ENCODE assay signal across 12 mouse cellular contexts in the genomic region with DNA sequence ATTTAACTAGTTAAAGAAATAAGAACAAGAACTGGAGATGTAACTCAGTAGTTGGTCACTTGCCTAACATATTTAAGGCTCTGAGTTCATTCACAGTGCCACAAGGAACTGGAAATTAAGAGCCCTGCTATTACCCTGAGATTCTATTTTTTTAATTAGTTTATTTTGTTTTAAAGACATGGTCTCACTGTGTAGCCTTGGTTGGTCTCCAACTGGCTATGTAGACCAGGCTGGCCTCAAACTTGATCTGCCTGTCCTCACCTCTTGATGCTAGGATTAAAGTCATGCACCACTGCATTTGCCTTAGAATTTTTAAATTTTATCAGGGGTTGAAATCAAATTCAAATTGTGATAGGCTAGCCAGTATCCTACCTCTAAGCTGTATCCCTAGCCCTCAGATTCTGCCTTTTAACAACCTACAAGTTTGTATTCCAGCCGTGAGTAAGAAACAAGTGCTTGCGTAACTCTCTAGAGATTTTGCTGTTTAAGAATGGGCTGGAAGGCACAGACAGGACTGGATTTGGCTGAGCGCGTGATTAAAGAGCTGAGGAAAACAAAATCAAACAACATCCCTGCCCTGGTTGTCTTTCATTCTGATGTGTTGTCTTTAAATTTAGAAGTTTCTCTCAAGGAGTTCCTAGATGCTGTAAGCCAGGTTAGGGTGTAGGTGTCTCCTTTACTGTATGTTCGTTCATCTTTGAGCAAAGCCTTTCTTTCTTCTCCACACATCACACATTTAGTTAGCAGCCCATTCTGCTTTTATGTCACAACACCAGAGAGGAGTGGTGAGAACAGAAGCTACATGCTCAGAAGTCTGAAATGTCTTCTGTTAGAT. TPM values are rescaled to one million over a fixed set of nuclear protein-coding genes. Genes with fewer than 3 reads are reported as not detected.
DNase-seq lines count a peak whose midpoint lies in the region; ATAC-seq and TF ChIP-seq lines count a peak whose summit lies in the region.
"Not testable (repeated sequence)": the region's sequence is repeated elsewhere in the genome, so short reads cannot be mapped to it uniquely, and the experiment has no call there.
"Had no signal": no experiment of that assay in that cellular context is flagged by ENCODE, and none has a peak within 500 bp of the region (broad histone marks: within the 10 kb centered on the region; RNA-seq: fewer than 3 reads in every experiment).

No protein-coding gene starts in this region.

- WGBS in embryonic facial prominence, embryonic 15.5 days = 76% methylated on average over 5 of the region's 5 CpGs
- 80% methylated on average over 5 of the region's 5 CpGs for WGBS in heart, embryonic 10.5 days
- 82% methylated on average over 5 of the region's 5 CpGs for WGBS in intestine, embryonic 15.5 days
- WGBS in kidney, embryonic 16.5 days = 81% methylated on average over 5 of the region's 5 CpGs
- WGBS in liver, embryonic 13.5 days (ENCODE audit: insufficient replicate concordance) = 67% methylated on average over 5 of the region's 5 CpGs
- WGBS in midbrain, embryonic 11.5 days = 84% methylated on average over 5 of the region's 5 CpGs
- 81% methylated on average over 5 of the region's 5 CpGs for WGBS in stomach, postnatal 0 days

- H3K4me2 ChIP-seq in embryonic facial prominence, embryonic 15.5 days (replicated peaks); intestine, embryonic 15.5 days (replicated peaks); kidney, embryonic 16.5 days (replicated peaks; ENCODE audit: low read depth, low read length); liver, embryonic 13.5 days; midbrain, embryonic 11.5 days; stomach, postnatal 0 days (replicated peaks; ENCODE audit: low read depth): not testable (repeated sequence)

- peak; percentile 17; the same call in 1 of the 2 replicates for ATAC-seq in embryonic facial prominence, embryonic 15.5 days (ENCODE audit: insufficient number of reproducible peaks, low FRiP score, low TSS enrichment, low read depth)
- ATAC-seq in intestine, embryonic 15.5 days = peak; percentile 31; the same call in 1 of the 2 replicates
- ATAC-seq in kidney, embryonic 16.5 days (ENCODE audit: low FRiP score, low TSS enrichment) = peak; percentile 5; the same call in 1 of the 2 replicates
- ATAC-seq in liver, embryonic 13.5 days (ENCODE audit: low read depth) = peak; percentile 18; the same call in 1 of the 2 replicates
- ATAC-seq in midbrain, embryonic 11.5 days (ENCODE audit: low FRiP score) = not testable (repeated sequence)
- peak; percentile 6; the same call in 1 of the 2 replicates for ATAC-seq in stomach, postnatal 0 days (ENCODE audit: low FRiP score, low TSS enrichment)

- H3K27ac ChIP-seq in embryonic facial prominence, embryonic 15.5 days (replicated peaks); heart, embryonic 10.5 days; intestine, embryonic 15.5 days; kidney, embryonic 16.5 days (ENCODE audit: low read length); liver, embryonic 13.5 days; midbrain, embryonic 11.5 days (ENCODE audit: low read depth, low read length); stomach, postnatal 0 days (replicated peaks): not testable (repeated sequence)

- not testable (repeated sequence) for H3K36me3 ChIP-seq in embryonic facial prominence, embryonic 15.5 days; heart, embryonic 10.5 days; intestine, embryonic 15.5 days; kidney, embryonic 16.5 days (ENCODE audit: insufficient read depth, low read length); liver, embryonic 13.5 days; midbrain, embryonic 11.5 days (ENCODE audit: control insufficient read depth, insufficient read depth, low read length); stomach, postnatal 0 days (ENCODE audit: control insufficient read depth, insufficient read depth, low read length)

- peaks cover 50% of the 10 kb centered on the region for H3K9me3 ChIP-seq in embryonic facial prominence, embryonic 15.5 days (replicated peaks)
- peaks cover 46% of the 10 kb centered on the region for H3K9me3 ChIP-seq in heart, embryonic 10.5 days
- peaks cover 14% of the 10 kb centered on the region for H3K9me3 ChIP-seq in intestine, embryonic 15.5 days
- H3K9me3 ChIP-seq in kidney, embryonic 16.5 days (ENCODE audit: low read length) = peaks cover 55% of the 10 kb centered on the region
- peaks cover 40% of the 10 kb centered on the region for H3K9me3 ChIP-seq in liver, embryonic 13.5 days (replicated peaks)
- peaks cover 45% of the 10 kb centered on the region for H3K9me3 ChIP-seq in midbrain, embryonic 11.5 days (ENCODE audit: control insufficient read depth, low read length)
- peaks cover 23% of the 10 kb centered on the region for H3K9me3 ChIP-seq in stomach, postnatal 0 days (ENCODE audit: control insufficient read depth, low read length)

- TF ChIP-seq CTCF in stomach, postnatal 0 days (IDR thresholded peaks at IDR 0.05; ENCODE audit: low read depth) = not testable (repeated sequence)

- TF ChIP-seq EP300 in stomach, postnatal 0 days (optimal IDR thresholded peaks at IDR 0.05) = not testable (repeated sequence)

- not testable (repeated sequence) for H3K9ac ChIP-seq in embryonic facial prominence, embryonic 15.5 days; intestine, embryonic 15.5 days; kidney, embryonic 16.5 days (replicated peaks; ENCODE audit: low read length); liver, embryonic 13.5 days; midbrain, embryonic 11.5 days (ENCODE audit: low read length); stomach, postnatal 0 days (ENCODE audit: low read length)

- H3K4me3 ChIP-seq in embryonic facial prominence, embryonic 15.5 days (replicated peaks); heart, embryonic 10.5 days; intestine, embryonic 15.5 days (replicated peaks); kidney, embryonic 16.5 days (ENCODE audit: low read length); liver, embryonic 13.5 days (replicated peaks); midbrain, embryonic 11.5 days (ENCODE audit: low read depth, low read length); stomach, postnatal 0 days (ENCODE audit: low read depth, low read length): not testable (repeated sequence)

- H3K27me3 ChIP-seq in embryonic facial prominence, embryonic 15.5 days; heart, embryonic 10.5 days (ENCODE audit: insufficient read depth, poor library complexity, severe bottlenecking); intestine, embryonic 15.5 days (replicated peaks); kidney, embryonic 16.5 days (ENCODE audit: insufficient read depth, low read length); liver, embryonic 13.5 days; midbrain, embryonic 11.5 days (ENCODE audit: control insufficient read depth, insufficient read depth, low read length); stomach, postnatal 0 days (ENCODE audit: control insufficient read depth, insufficient read depth, low read length): not testable (repeated sequence)

- peak; percentile 53 for DNase-seq in R1 (ENCODE audit: low read depth, low spot score)
- peak; percentile 80 for DNase-seq in heart, embryonic 10.5 days (ENCODE audit: low spot score)
- not testable (repeated sequence) for DNase-seq in liver, embryonic 13.5 days; stomach, postnatal 0 days (ENCODE audit: low spot score)
- DNase-seq in midbrain, embryonic 11.5 days (ENCODE audit: low spot score, missing footprints) = peak; percentile 90

- not testable (repeated sequence) for H3K4me1 ChIP-seq in embryonic facial prominence, embryonic 15.5 days; heart, embryonic 10.5 days; intestine, embryonic 15.5 days (replicated peaks); kidney, embryonic 16.5 days (ENCODE audit: insufficient read depth, low read length); liver, embryonic 13.5 days (replicated peaks); midbrain, embryonic 11.5 days (ENCODE audit: control insufficient read depth, insufficient read depth, low read length); stomach, postnatal 0 days (replicated peaks; ENCODE audit: control insufficient read depth, insufficient read depth)

RNA-seq across cellular contexts. Expression of gene Zfp978, which starts 58.9 kb away (rescaled TPM):
- not detected in 2 replicates for polyA plus RNA-seq in embryonic facial prominence, embryonic 15.5 days (2015; fragmentation: Nextera tagmentation; extraction: Ambion mirVana)
- polyA plus RNA-seq in heart, embryonic 10.5 days (2016; fragmentation: Nextera tagmentation; extraction: Ambion mirVana) = 0.14 and 0.26 TPM in 2 replicates
- not detected in 2 replicates for polyA plus RNA-seq in intestine, embryonic 15.5 days (2015; fragmentation: Nextera tagmentation; extraction: Ambion mirVana)
- not detected in 2 replicates for polyA plus RNA-seq in kidney, embryonic 16.5 days (2015; fragmentation: Nextera tagmentation; extraction: Ambion mirVana)
- 0.16 and 0.38 TPM in 2 replicates for polyA plus RNA-seq in liver, embryonic 13.5 days (2015; fragmentation: Nextera tagmentation; extraction: Ambion mirVana)
- polyA plus RNA-seq in midbrain, embryonic 11.5 days (2014; fragmentation: Nextera tagmentation; extraction: Ambion mirVana) = 0.23 and 0.29 TPM in 2 replicates
- polyA plus RNA-seq in stomach, postnatal 0 days (2015; fragmentation: Nextera tagmentation; extraction: Ambion mirVana) = not detected in 2 replicates
- polyA plus RNA-seq: brain, embryonic 14.5 days; embryonic facial prominence, embryonic 12.5 days; forebrain, embryonic 14.5 days; heart, embryonic 14.5 days had no signal
